Mouse (Mus musculus): Measurements from ENCODE around the gene Npffr2. TPM values are rescaled to one million over a fixed set of nuclear protein-coding genes. Genes with fewer than 3 reads are reported as not detected.

Npffr2 gene
- total RNA-seq, 1 experiment: not detected

GRCm38 (mm10) chr5:89526181-89526778 lies 949 bp upstream of the Npffr2 start:
- Histone ChIP-seq H3K27ac (ENCODE audit: insufficient read depth, low read depth, low read length, poor library complexity, severe bottlenecking) (no peak overlapping the region), H3K9ac (ENCODE audit: insufficient read depth, low read depth, low read length, poor library complexity, severe bottlenecking) (no peak overlapping the region), H3K4me3 (ENCODE audit: insufficient read depth in 1 of 2, low read depth in 1 of 2, low read length in 2 of 2, poor library complexity in 1 of 2, severe bottlenecking in 1 of 2) (0 out of 4 replicates have a peak overlapping the region, but pooled peaks of 1 of the 2 experiments have one; percentile 59), H3K4me1 (ENCODE audit: control insufficient read depth in 2 of 2, insufficient read depth in 2 of 2, low read length in 2 of 2, poor library complexity in 1 of 2) (0 out of 4 replicates have a peak, but pooled peaks cover 0 to 2% of the 10 kb centered on the region in 2 experiments), H3K36me3 (ENCODE audit: control insufficient read depth, insufficient read depth, low read length, poor library complexity, severe bottlenecking) (no peaks in the 10 kb centered on the region), H3K9me3 (ENCODE audit: control insufficient read depth, insufficient read depth, low read depth, low read length) (no peaks in the 10 kb centered on the region)
- no peak for DNase-seq (ENCODE audit: low read depth, low spot score)
- in situ Hi-C loops (cut with MboI; ENCODE audit: low sequenced_read_pairs in 2 of 2, unreplicated experiment in 2 of 2): no loop called here
- no peak for TF ChIP-seq ZC3H11A (IDR thresholded peaks at IDR 0.05; ENCODE audit: borderline replicate concordance, low read depth, low read length)
- no peak for TF ChIP-seq CHD2 (IDR thresholded peaks at IDR 0.05; ENCODE audit: low read depth, low read length)
- no peak for TF ChIP-seq MAFK (IDR thresholded peaks at IDR 0.05; ENCODE audit: insufficient read depth, low read depth, low read length)
- no peak for TF ChIP-seq HCFC1 (IDR thresholded peaks at IDR 0.05; ENCODE audit: borderline replicate concordance, insufficient read depth, low read length)
- TF ChIP-seq ZNF384 (IDR thresholded peaks at IDR 0.05; ENCODE audit: low read depth, low read length): no peak

GRCm38 (mm10) chr5:89528951-89529350 lies 1.7 kb downstream of the Npffr2 start:
- H3K9ac ChIP-seq (ENCODE audit: insufficient read depth, low read depth, low read length, poor library complexity, severe bottlenecking): no peak overlapping the region
- no peaks in the 10 kb centered on the region for H3K9me3 ChIP-seq (ENCODE audit: control insufficient read depth, insufficient read depth, low read depth, low read length)
- TF ChIP-seq ZC3H11A (IDR thresholded peaks at IDR 0.05; ENCODE audit: borderline replicate concordance, low read depth, low read length) (no peak), ZNF384 (IDR thresholded peaks at IDR 0.05; ENCODE audit: low read depth, low read length) (no peak), MAFK (IDR thresholded peaks at IDR 0.05; ENCODE audit: insufficient read depth, low read depth, low read length) (no peak), HCFC1 (IDR thresholded peaks at IDR 0.05; ENCODE audit: borderline replicate concordance, insufficient read depth, low read length) (no peak), CHD2 (IDR thresholded peaks at IDR 0.05; ENCODE audit: low read depth, low read length) (no peak)
- no peak overlapping the region for H3K27ac ChIP-seq (ENCODE audit: insufficient read depth, low read depth, low read length, poor library complexity, severe bottlenecking)
- no peak for DNase-seq (ENCODE audit: low read depth, low spot score)
- H3K36me3 ChIP-seq (ENCODE audit: control insufficient read depth, insufficient read depth, low read length, poor library complexity, severe bottlenecking): no peaks in the 10 kb centered on the region
- in situ Hi-C loops (cut with MboI; ENCODE audit: low sequenced_read_pairs in 2 of 2, unreplicated experiment in 2 of 2): no loop called here
- no peak overlapping the region for H3K4me3 ChIP-seq (ENCODE audit: insufficient read depth in 1 of 2, low read depth in 1 of 2, low read length in 2 of 2, poor library complexity in 1 of 2, severe bottlenecking in 1 of 2)
- H3K4me1 ChIP-seq (ENCODE audit: control insufficient read depth in 2 of 2, insufficient read depth in 2 of 2, low read length in 2 of 2, poor library complexity in 1 of 2): 0 out of 4 replicates have a peak, but pooled peaks cover 0 to 2% of the 10 kb centered on the region in 2 experiments

DNA sequence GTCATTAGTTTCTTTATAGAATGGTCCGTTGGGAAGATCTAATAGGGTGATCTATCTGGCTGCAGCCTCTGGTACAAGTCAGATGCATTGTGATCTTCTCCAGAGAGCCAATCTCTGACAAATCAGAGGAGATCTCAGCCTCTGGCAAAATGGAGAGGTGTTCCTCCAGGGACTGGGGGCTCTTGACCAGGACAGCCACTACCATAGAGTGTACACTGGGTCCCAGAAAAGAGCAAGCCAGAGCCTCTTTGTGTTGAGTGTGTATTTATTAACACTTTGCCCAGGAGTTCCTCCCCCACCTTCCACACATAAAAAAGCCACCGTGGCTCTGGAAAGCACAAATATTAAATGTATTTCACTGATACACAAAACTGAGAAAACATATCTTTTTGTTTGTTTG lies 2.2 kb downstream of the Npffr2 start:
- H3K36me3 ChIP-seq (ENCODE audit: control insufficient read depth, insufficient read depth, low read length, poor library complexity, severe bottlenecking): no peaks in the 10 kb centered on the region
- in situ Hi-C loops (cut with MboI; ENCODE audit: low sequenced_read_pairs in 2 of 2, unreplicated experiment in 2 of 2): no loop called here
- no peaks in the 10 kb centered on the region for H3K9me3 ChIP-seq (ENCODE audit: control insufficient read depth, insufficient read depth, low read depth, low read length)
- TF ChIP-seq ZNF384 (IDR thresholded peaks at IDR 0.05; ENCODE audit: low read depth, low read length): no peak
- no peak for TF ChIP-seq MAFK (IDR thresholded peaks at IDR 0.05; ENCODE audit: insufficient read depth, low read depth, low read length)
- no peak for TF ChIP-seq ZC3H11A (IDR thresholded peaks at IDR 0.05; ENCODE audit: borderline replicate concordance, low read depth, low read length)
- TF ChIP-seq HCFC1 (IDR thresholded peaks at IDR 0.05; ENCODE audit: borderline replicate concordance, insufficient read depth, low read length): no peak
- no peak for TF ChIP-seq CHD2 (IDR thresholded peaks at IDR 0.05; ENCODE audit: low read depth, low read length)
- H3K4me3 ChIP-seq (ENCODE audit: insufficient read depth in 1 of 2, low read depth in 1 of 2, low read length in 2 of 2, poor library complexity in 1 of 2, severe bottlenecking in 1 of 2): no peak overlapping the region
- H3K9ac ChIP-seq (ENCODE audit: insufficient read depth, low read depth, low read length, poor library complexity, severe bottlenecking): no peak overlapping the region
- no peak for DNase-seq (ENCODE audit: low read depth, low spot score)
- no peak overlapping the region for H3K27ac ChIP-seq (ENCODE audit: insufficient read depth, low read depth, low read length, poor library complexity, severe bottlenecking)
- H3K4me1 ChIP-seq (ENCODE audit: control insufficient read depth in 2 of 2, insufficient read depth in 2 of 2, low read length in 2 of 2, poor library complexity in 1 of 2): 0 out of 4 replicates have a peak, but pooled peaks cover 0 to 2% of the 10 kb centered on the region in 2 experiments

GRCm38 (mm10) chr5:89536018-89536417 lies 8.8 kb downstream of the Npffr2 start:
- Histone ChIP-seq H3K4me3 (ENCODE audit: insufficient read depth in 1 of 2, low read depth in 1 of 2, low read length in 2 of 2, poor library complexity in 1 of 2, severe bottlenecking in 1 of 2) (no peak overlapping the region), H3K27ac (ENCODE audit: insufficient read depth, low read depth, low read length, poor library complexity, severe bottlenecking) (no peak overlapping the region), H3K36me3 (ENCODE audit: control insufficient read depth, insufficient read depth, low read length, poor library complexity, severe bottlenecking) (no peaks in the 10 kb centered on the region), H3K9ac (ENCODE audit: insufficient read depth, low read depth, low read length, poor library complexity, severe bottlenecking) (no peak overlapping the region), H3K9me3 (ENCODE audit: control insufficient read depth, insufficient read depth, low read depth, low read length) (no peaks in the 10 kb centered on the region), H3K4me1 (ENCODE audit: control insufficient read depth in 2 of 2, insufficient read depth in 2 of 2, low read length in 2 of 2, poor library complexity in 1 of 2) (no peaks in the 10 kb centered on the region)
- no peak for DNase-seq (ENCODE audit: low read depth, low spot score)
- in situ Hi-C loops (cut with MboI; ENCODE audit: low sequenced_read_pairs in 2 of 2, unreplicated experiment in 2 of 2): no loop called here
- TF ChIP-seq MAFK (IDR thresholded peaks at IDR 0.05; ENCODE audit: insufficient read depth, low read depth, low read length): no peak
- TF ChIP-seq CHD2 (IDR thresholded peaks at IDR 0.05; ENCODE audit: low read depth, low read length): no peak
- no peak for TF ChIP-seq ZC3H11A (IDR thresholded peaks at IDR 0.05; ENCODE audit: borderline replicate concordance, low read depth, low read length)
- TF ChIP-seq ZNF384 (IDR thresholded peaks at IDR 0.05; ENCODE audit: low read depth, low read length): no peak
- no peak for TF ChIP-seq HCFC1 (IDR thresholded peaks at IDR 0.05; ENCODE audit: borderline replicate concordance, insufficient read depth, low read length)
